Mouse (Mus musculus) heart, embryonic 16.5 days (tissue): ENCODE data around the gene 2610044O15Rik8. TPM values are rescaled to one million over a fixed set of nuclear protein-coding genes. Genes with fewer than 3 reads are reported as not detected.
"Not testable (repeated sequence)": the region's sequence is repeated elsewhere in the genome, so short reads cannot be mapped to it uniquely, and the experiment has no call there.

ENCODE experiments used
- ATAC-seq: fragments of 200-750 bp; cut with Nextera tagmentation; replicated peaks from 2 replicates; pipeline ENCODE4 v1.8.0; 2017; ENCODE audit warnings: moderate number of reproducible peaks; ENCODE audit not compliant: insufficient read depth, low FRiP score; ENCODE audit errors: extremely low read depth
- H3K27ac ChIP-seq: fragments of 300-500 bp; sonication (generic); 2 replicates; pipeline ENCODE4 v1.5.1; 2014; ENCODE audit warnings: mild to moderate bottlenecking, low read length, control low read depth, moderate library complexity
- H3K27me3 ChIP-seq: fragments of 300-500 bp; sonication (generic); 2 replicates; pipeline ENCODE4 v1.6.1; 2014; ENCODE audit warnings: low read length, mixed read lengths; ENCODE audit not compliant: control insufficient read depth, insufficient read depth
- H3K36me3 ChIP-seq: fragments of 300-500 bp; sonication (generic); 2 replicates; pipeline ENCODE4 v1.6.1; 2014; ENCODE audit not compliant: control insufficient read depth, insufficient read depth
- H3K4me1 ChIP-seq: fragments of 300-500 bp; sonication (generic); 2 replicates; pipeline ENCODE4 v1.6.1; 2014; ENCODE audit warnings: low read length, mixed read lengths; ENCODE audit not compliant: control insufficient read depth, insufficient read depth
- H3K4me2 ChIP-seq: fragments of 300-500 bp; sonication (generic); 2 replicates; pipeline ENCODE4 v1.6.1; 2014; ENCODE audit warnings: low read depth, mild to moderate bottlenecking, control low read depth, low read length
- H3K4me3 ChIP-seq: fragments of 300-500 bp; sonication (generic); 2 replicates; pipeline ENCODE4 v1.5.1; 2014; ENCODE audit warnings: mild to moderate bottlenecking, control low read depth, low read length
- H3K9ac ChIP-seq: fragments of 300-500 bp; sonication (generic); 2 replicates; pipeline ENCODE4 v1.6.1; 2014; ENCODE audit warnings: low read length, control low read depth
- H3K9me3 ChIP-seq: fragments of 300-500 bp; sonication (generic); replicated peaks from 2 replicates; pipeline ENCODE4 v1.6.1; 2016; ENCODE audit warnings: low read length; ENCODE audit not compliant: control insufficient read depth
- WGBS: fragments of 180-500 bp; shearing (Covaris S2); extraction: QIAGEN DNeasy Blood & Tissue Kit; methylation state at CpG from one replicate; pipeline ENCODE4 v1.1.7; 2014; 5-methylcytosine and 5-hydroxymethylcytosine counted together
- polyA plus RNA-seq: library from polyadenylated mRNA; unstranded; fragments of >200 nt; fragmentation: Nextera tagmentation; extraction: Ambion mirVana; gene quantifications from 2 replicates; pipeline ENCODE4 v1.2.1, GENCODE M21; 2015

The 2610044O15Rik8 gene
- 19.7 and 19.9 TPM in 2 replicates for polyA plus RNA-seq

- Histone ChIP-seq H3K4me2 (peak within 1 kb of the TSS; percentile 64), H3K36me3 (no peaks in the 10 kb centered on the region), H3K27ac (peak within 1 kb of the TSS; percentile 99), H3K4me1 (peaks cover 9% of the 10 kb centered on the region), H3K27me3 (no peaks in the 10 kb centered on the region), H3K4me3 (peak within 1 kb of the TSS; percentile 81), H3K9me3 (no peaks in the 10 kb centered on the region), H3K9ac (peak within 1 kb of the TSS; percentile 80)
- WGBS: 1% methylated on average over 18 of the region's 18 CpGs
- ATAC-seq: peak; percentile 99
Observed at GRCm38 (mm10) chr8:129234027-129234733, at the start of gene 2610044O15Rik8. Gene 2610044O15Rik8 (minus strand): TSS chr8:129234406.

GRCm38 (mm10) chr8:129265918-129266317, 31.7 kb upstream of the 2610044O15Rik8 start:
- Histone ChIP-seq H3K36me3 (0 out of 2 replicates have a peak, but pooled peaks cover 2% of the 10 kb centered on the region), H3K27me3 (no peaks in the 10 kb centered on the region), H3K4me1 (no peaks in the 10 kb centered on the region), H3K9me3 (peaks cover 7% of the 10 kb centered on the region; the same call in 1 of the 2 replicates), H3K27ac (no peak overlapping the region), H3K4me2 (no peak overlapping the region), H3K9ac (no peak overlapping the region), H3K4me3 (no peak overlapping the region)
- 67% methylated on average over 1 of the region's 1 CpGs for WGBS
- no peak for ATAC-seq

GRCm38 (mm10) chr8:129264296-129264695, 30.1 kb upstream of the 2610044O15Rik8 start:
- Histone ChIP-seq H3K9ac (no peak overlapping the region), H3K4me2 (no peak overlapping the region), H3K27me3 (no peaks in the 10 kb centered on the region), H3K4me1 (no peaks in the 10 kb centered on the region), H3K27ac (no peak overlapping the region), H3K9me3 (peaks cover 7% of the 10 kb centered on the region; the same call in 1 of the 2 replicates), H3K36me3 (0 out of 2 replicates have a peak, but pooled peaks cover 2% of the 10 kb centered on the region), H3K4me3 (no peak overlapping the region)
- WGBS: 44% methylated on average over 2 of the region's 2 CpGs
- ATAC-seq: no peak

DNA sequence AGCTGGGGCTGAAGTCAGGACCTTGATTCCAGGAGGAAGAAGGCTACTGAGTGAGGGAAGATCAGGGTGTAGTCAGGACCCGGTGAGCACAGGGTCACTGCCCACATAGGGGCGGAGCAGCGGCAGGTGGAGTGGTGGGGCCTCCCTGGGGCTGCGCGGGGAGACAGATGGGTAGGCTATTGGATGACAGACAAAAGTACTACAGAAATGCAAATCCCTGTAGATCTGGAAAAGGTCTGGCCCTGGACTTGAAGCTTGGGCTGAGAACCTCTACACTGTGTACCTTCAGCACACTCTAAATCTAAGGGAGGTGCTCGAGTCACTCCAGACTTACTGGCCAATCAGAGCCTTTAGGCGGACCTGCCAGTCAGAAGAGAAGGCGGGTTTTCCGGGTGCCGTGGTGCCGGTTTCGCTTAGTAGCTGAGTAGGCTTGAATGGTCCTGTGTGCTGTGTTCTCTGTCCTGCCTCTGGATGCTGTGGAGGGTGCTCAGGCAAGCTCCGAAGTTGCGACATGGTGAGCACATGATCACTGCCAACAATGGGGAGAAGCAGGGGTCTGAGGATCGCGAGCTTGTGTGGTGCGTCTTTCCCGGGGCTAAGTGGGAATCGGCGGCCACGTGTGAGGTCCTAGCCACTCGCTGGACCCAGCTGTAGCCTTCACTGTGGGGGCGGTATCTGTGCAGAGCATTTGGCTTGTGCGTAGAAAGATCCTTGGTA, 29.2 kb upstream of the 2610044O15Rik8 start:
- H3K9me3 ChIP-seq, H3K4me1 ChIP-seq, H3K27ac ChIP-seq, H3K36me3 ChIP-seq, H3K27me3 ChIP-seq: not testable (repeated sequence)
- Histone ChIP-seq H3K4me3 (peak overlapping the region; percentile 69), H3K9ac (peak overlapping the region; percentile 71), H3K4me2 (peak overlapping the region; percentile 80)
- under 1% methylated on average over 22 of the region's 24 CpGs for WGBS
- peak; percentile 95 for ATAC-seq

- Histone ChIP-seq H3K9me3 (no peaks in the 10 kb centered on the region), H3K4me2 (peak overlapping the region; percentile 64), H3K4me1 (peaks cover 9% of the 10 kb centered on the region), H3K4me3 (peak overlapping the region; percentile 81), H3K27ac (peak overlapping the region; percentile 99), H3K9ac (peak overlapping the region; percentile 80), H3K36me3 (no peaks in the 10 kb centered on the region), H3K27me3 (no peaks in the 10 kb centered on the region)
- under 1% methylated on average over 9 of the region's 9 CpGs for WGBS
- no peak for ATAC-seq
Observed at GRCm38 (mm10) chr8:129233664-129234026, 561 bp downstream of the 2610044O15Rik8 start.

Other genes starting within 250 kb of the 2610044O15Rik8 start
- gene Ccdc7a, start 168.9 kb downstream of the 2610044O15Rik8 start, polyA plus RNA-seq: 0.16 TPM in 1 of 2 replicates, not detected in the other
- gene Ccdc7b, start 167.3 kb downstream of the 2610044O15Rik8 start, polyA plus RNA-seq: not detected in 2 replicates
- gene Gm10999, start 102.7 kb downstream of the 2610044O15Rik8 start, polyA plus RNA-seq: not detected in 2 replicates